ENCODE assay signal across 8 mouse cellular contexts in the genomic region with DNA sequence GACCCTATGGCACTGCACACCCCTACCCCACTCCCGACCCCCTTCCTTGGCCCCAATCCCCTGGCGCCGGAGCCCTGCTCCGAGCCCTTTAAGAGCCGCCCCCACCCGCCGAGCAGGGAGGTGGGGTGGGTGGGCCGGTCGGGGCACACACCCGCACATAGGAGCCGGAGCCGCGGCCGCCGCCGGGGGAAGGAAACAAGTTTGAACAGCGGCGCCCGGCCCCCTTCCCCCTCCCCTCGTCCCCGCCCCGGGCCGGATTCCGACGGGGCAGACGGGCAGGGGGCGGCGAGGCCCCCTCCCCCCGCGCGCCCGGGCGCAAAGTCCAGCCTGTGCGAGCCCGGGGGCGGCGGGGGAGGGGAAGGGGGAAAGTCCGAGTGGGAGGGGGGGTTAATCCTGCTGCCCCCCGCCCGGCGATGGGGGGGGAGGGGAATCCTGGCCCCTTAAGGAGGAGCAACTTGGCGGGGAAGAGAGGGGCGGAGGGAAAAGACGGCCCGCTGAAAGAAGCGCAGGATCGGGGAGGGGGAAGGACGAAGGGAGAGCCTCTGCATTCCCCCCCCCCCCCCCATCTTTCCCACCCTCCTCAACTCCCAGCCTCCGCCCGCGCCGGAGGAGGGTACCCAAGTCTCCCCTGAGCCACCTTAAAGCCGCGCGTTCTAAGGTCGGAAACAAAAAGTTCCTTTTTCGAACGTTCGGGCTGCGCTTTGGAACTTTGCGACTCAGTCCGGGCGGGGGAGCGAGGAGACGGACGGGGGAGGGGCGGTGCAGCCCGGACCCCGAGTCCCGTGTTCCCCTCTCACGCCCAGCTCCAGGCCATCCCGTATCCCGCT. TPM values are rescaled to one million over a fixed set of nuclear protein-coding genes. Genes with fewer than 3 reads are reported as not detected.
A peak's percentile ranks its signal among the peaks of the same experiment; 100 is the strongest.
DNase-seq lines count a peak whose midpoint lies in the region; ATAC-seq and TF ChIP-seq lines count a peak whose summit lies in the region.

No protein-coding gene starts in this region.

- peaks cover 17% of the 10 kb centered on the region for H3K79me2 ChIP-seq in CH12.LX (replicated peaks; ENCODE audit: control insufficient read depth, extremely low read depth, insufficient read depth, poor library complexity, severe bottlenecking)

- dilution Hi-C loops in CH12.LX (cut with MboI; ENCODE audit: extremely low pct_ligation_motif_present, extremely low pct_unique_long_range_greater_than_20kb, low sequenced_read_pairs), result no loop called here

- peaks cover 4% of the 10 kb centered on the region for H3K27me3 ChIP-seq in CH12.LX (replicated peaks)
- H3K27me3 ChIP-seq in forebrain, embryonic 11.5 days (ENCODE audit: control insufficient read depth, insufficient read depth, low read length), result no peaks in the 10 kb centered on the region
- no peaks in the 10 kb centered on the region for H3K27me3 ChIP-seq in lung, embryonic 16.5 days (ENCODE audit: control insufficient read depth, insufficient read depth, low read depth, low read length)

- peaks cover 5 to 31% of the 10 kb centered on the region in 2 experiments; a peak in 3 of 4 replicates for H3K4me1 ChIP-seq in CH12.LX (ENCODE audit: control insufficient read depth in 1 of 2, insufficient read depth in 2 of 2)
- H3K4me1 ChIP-seq in forebrain, embryonic 11.5 days (replicated peaks; ENCODE audit: control insufficient read depth, insufficient read depth, low read length), result peaks cover 34% of the 10 kb centered on the region
- peaks cover 43% of the 10 kb centered on the region for H3K4me1 ChIP-seq in lung, embryonic 16.5 days (replicated peaks; ENCODE audit: control insufficient read depth, insufficient read depth, low read length)

- DNase-seq in CH12.LX (ENCODE audit: extremely low read depth), result peak; percentile 65
- DNase-seq in adrenal gland, postnatal 4 days (ENCODE audit: low spot score in 2 of 2), result peak; percentile 56 to 59
- DNase-seq in forebrain, embryonic 11.5 days (ENCODE audit: low spot score), result peak; percentile 94
- peak; percentile 84 to 85 for DNase-seq in heart, postnatal 10 days
- DNase-seq in kidney, postnatal 36 days, result peak; percentile 88 to 92
- peak; percentile 57 for DNase-seq in ovary, postnatal 10 days (ENCODE audit: low spot score)
- DNase-seq in thymus, postnatal 4 days, result peak; percentile 85

- H3K27ac ChIP-seq in CH12.LX (ENCODE audit: insufficient read depth, low read depth), result peak overlapping the region; percentile 44; the same call in 1 of the 2 replicates
- peak overlapping the region; percentile 93 for H3K27ac ChIP-seq in forebrain, embryonic 11.5 days (ENCODE audit: low read depth, low read length)
- H3K27ac ChIP-seq in lung, embryonic 16.5 days (ENCODE audit: low read length), result peak overlapping the region; percentile 99

- WGBS in forebrain, embryonic 11.5 days, result under 1% methylated on average over 45 of the region's 73 CpGs
- WGBS in lung, embryonic 16.5 days, result 0% methylated on average over 35 of the region's 73 CpGs

- H3K9me3 ChIP-seq in CH12.LX (replicated peaks; ENCODE audit: low read length), result no peaks in the 10 kb centered on the region
- no peaks in the 10 kb centered on the region for H3K9me3 ChIP-seq in forebrain, embryonic 11.5 days (ENCODE audit: control insufficient read depth, low read length)
- no peaks in the 10 kb centered on the region for H3K9me3 ChIP-seq in lung, embryonic 16.5 days (ENCODE audit: control insufficient read depth, low read length)

- no peak for TF ChIP-seq CTCF in CH12.LX (conservative IDR thresholded peaks at IDR 0.05 in 1 of 2, IDR thresholded peaks at IDR 0.05 in 1 of 2; ENCODE audit: low read depth in 2 of 2, low read length in 2 of 2)

- no peak for TF ChIP-seq POLR2A in CH12.LX (IDR thresholded peaks at IDR 0.05; ENCODE audit: low read depth, low read length)

- in situ Hi-C loops in CH12.LX (cut with MboI; ENCODE audit: low pct_ligation_motif_present, low pct_unique_long_range_greater_than_20kb, low sequenced_read_pairs), result no loop called here

- intact Hi-C loops in heart, postnatal 10 days (cut with DNase I), result loop anchor here (2.0 kb wide), 1 partner anchor 17 kb away; a partner anchor contains a TSS

- H3K36me3 ChIP-seq in CH12.LX (replicated peaks in 1 of 2; ENCODE audit: control insufficient read depth in 1 of 2, insufficient read depth in 1 of 2, low read length in 1 of 2), result peaks cover 7 to 24% of the 10 kb centered on the region in 2 experiments
- peaks cover 8% of the 10 kb centered on the region for H3K36me3 ChIP-seq in forebrain, embryonic 11.5 days (ENCODE audit: control insufficient read depth, insufficient read depth, low read length)
- H3K36me3 ChIP-seq in lung, embryonic 16.5 days (ENCODE audit: control insufficient read depth, insufficient read depth, low read length), result peaks cover 13% of the 10 kb centered on the region

- ATAC-seq in forebrain, embryonic 11.5 days (replicated peaks; ENCODE audit: low FRiP score), result peak; percentile 59
- ATAC-seq in lung, embryonic 16.5 days (ENCODE audit: low read depth), result peak; percentile 68

- H3K9ac ChIP-seq in CH12.LX (ENCODE audit: insufficient read depth, low read depth), result peak overlapping the region; percentile 87
- H3K9ac ChIP-seq in forebrain, embryonic 11.5 days (ENCODE audit: low read length), result peak overlapping the region; percentile 91
- H3K9ac ChIP-seq in lung, embryonic 16.5 days (ENCODE audit: low read length), result peak overlapping the region; percentile 97

- H3K4me2 ChIP-seq in CH12.LX (ENCODE audit: insufficient read depth, low read depth, poor library complexity, severe bottlenecking), result peak overlapping the region; percentile 60
- H3K4me2 ChIP-seq in forebrain, embryonic 11.5 days (ENCODE audit: low read depth, low read length, severe bottlenecking), result peak overlapping the region; percentile 76
- peak overlapping the region; percentile 95 for H3K4me2 ChIP-seq in lung, embryonic 16.5 days (ENCODE audit: low read depth, low read length)

- TF ChIP-seq EP300 in CH12.LX (IDR thresholded peaks at IDR 0.05; ENCODE audit: low read length), result no peak

- no peak for TF ChIP-seq RAD21 in CH12.LX (IDR thresholded peaks at IDR 0.05; ENCODE audit: low read depth, low read length)

- peak overlapping the region; percentile 85 to 94 (median 94) for H3K4me3 ChIP-seq in CH12.LX (replicated peaks in 1 of 3; ENCODE audit: low read depth in 2 of 3, low read length in 2 of 3, poor library complexity in 1 of 3)
- peak overlapping the region; percentile 68 for H3K4me3 ChIP-seq in forebrain, embryonic 11.5 days (ENCODE audit: low read depth, low read length)
- peak overlapping the region; percentile 98 for H3K4me3 ChIP-seq in lung, embryonic 16.5 days (ENCODE audit: low read length)

TF ChIP-seq in CH12.LX, 34 proteins besides CTCF, POLR2A, EP300 and RAD21 (continues in another document):
- TF ChIP-seq ZKSCAN1 (IDR thresholded peaks at IDR 0.05; ENCODE audit: borderline replicate concordance, low read depth, low read length), result no peak
- no peak for TF ChIP-seq MAX (IDR thresholded peaks at IDR 0.05; ENCODE audit: low read length)
- no peak for TF ChIP-seq ZNF384 (IDR thresholded peaks at IDR 0.05; ENCODE audit: low read depth, low read length)
- no peak for TF ChIP-seq USF2 (conservative IDR thresholded peaks at IDR 0.05; ENCODE audit: low read depth, low read length)
- no peak for TF ChIP-seq ZMIZ1 (IDR thresholded peaks at IDR 0.05; ENCODE audit: low read depth, low read length)
- TF ChIP-seq ELF1 (IDR thresholded peaks at IDR 0.05; ENCODE audit: low read depth, low read length), result no peak; the same call in 1 of the 2 replicates
- TF ChIP-seq ETS1 (conservative IDR thresholded peaks at IDR 0.05; ENCODE audit: low read depth, low read length), result no peak
- peak; percentile 62 for TF ChIP-seq CHD2 (IDR thresholded peaks at IDR 0.05; ENCODE audit: low read length)

RNA-seq across cellular contexts. Expression of a gene that starts 1.0 kb away (rescaled TPM):
- 13.0 and 13.2 TPM in 2 replicates for total RNA-seq in CH12.LX (2012; rRNA removed)
- 6.1 and 7.1 TPM in 2 replicates for total RNA-seq in CH12.LX (2014; rRNA removed)
- polyA plus RNA-seq in CH12.LX (2012; ENCODE audit: insufficient read length, low read depth), result 15.2 and 15.4 TPM in 2 replicates
- 10 to 100 TPM; 47.5 to 50.4 TPM for total RNA-seq in adrenal gland, postnatal 4 days (2021)
- polyA plus RNA-seq in forebrain, embryonic 11.5 days (2014; fragmentation: Nextera tagmentation; extraction: Ambion mirVana), result 14.6 and 17.5 TPM in 2 replicates
- 10 to 100 TPM; 38.6 to 42.2 TPM for total RNA-seq in heart, postnatal 10 days (2021)
- 10.5 and 13.6 TPM in 2 replicates for polyA plus RNA-seq in lung, embryonic 16.5 days (2015; fragmentation: Nextera tagmentation; extraction: Ambion mirVana)

RNA-seq across cellular contexts. Expression of a gene that starts 11.9 kb away (rescaled TPM):
- total RNA-seq in CH12.LX (2012; rRNA removed) (47.5 and 55.1 TPM in 2 replicates), CH12.LX (2014; rRNA removed) (44.1 and 45.8 TPM in 2 replicates)
- polyA plus RNA-seq in CH12.LX (2012; ENCODE audit: insufficient read length, low read depth), result 72.2 and 76.1 TPM in 2 replicates
- total RNA-seq in adrenal gland, postnatal 4 days (2021), result 10 to 100 TPM; 84.8 to 89.3 TPM
- 14.0 and 16.6 TPM in 2 replicates for polyA plus RNA-seq in forebrain, embryonic 11.5 days (2014; fragmentation: Nextera tagmentation; extraction: Ambion mirVana)
- total RNA-seq in heart, postnatal 10 days (2021), result 10 to 100 TPM; 69.7 to 72.0 TPM
- polyA plus RNA-seq in lung, embryonic 16.5 days (2015; fragmentation: Nextera tagmentation; extraction: Ambion mirVana), result 7.1 and 8.2 TPM in 2 replicates

RNA-seq across cellular contexts. Expression of a gene that starts 18.0 kb away (rescaled TPM):
- total RNA-seq in CH12.LX (2012; rRNA removed), result 17.5 and 21.7 TPM in 2 replicates
- total RNA-seq in CH12.LX (2014; rRNA removed), result 2.2 and 2.5 TPM in 2 replicates
- polyA plus RNA-seq in CH12.LX (2012; ENCODE audit: insufficient read length, low read depth), result 31.2 and 34.5 TPM in 2 replicates
- 100 to 1,000 TPM; 162 to 174 TPM for total RNA-seq in adrenal gland, postnatal 4 days (2021)
- polyA plus RNA-seq in forebrain, embryonic 11.5 days (2014; fragmentation: Nextera tagmentation; extraction: Ambion mirVana), result 40.3 and 44.2 TPM in 2 replicates
- 10 to 100 TPM; 88.4 to 90.5 TPM for total RNA-seq in heart, postnatal 10 days (2021)
- polyA plus RNA-seq in lung, embryonic 16.5 days (2015; fragmentation: Nextera tagmentation; extraction: Ambion mirVana), result 23.5 and 28.9 TPM in 2 replicates

RNA-seq across cellular contexts. Expression of a gene that starts 28.3 kb away (rescaled TPM):
- 6.5 and 7.4 TPM in 2 replicates for total RNA-seq in CH12.LX (2012; rRNA removed)
- 2.0 and 2.2 TPM in 2 replicates for total RNA-seq in CH12.LX (2014; rRNA removed)
- polyA plus RNA-seq in CH12.LX (2012; ENCODE audit: insufficient read length, low read depth), result 6.5 and 7.0 TPM in 2 replicates
- 10 to 100 TPM; 15.9 to 16.3 TPM for total RNA-seq in adrenal gland, postnatal 4 days (2021)
- 3.5 and 3.8 TPM in 2 replicates for polyA plus RNA-seq in forebrain, embryonic 11.5 days (2014; fragmentation: Nextera tagmentation; extraction: Ambion mirVana)
- 10 to 100 TPM in 1 of 2 experiments, 1 to 10 TPM in 1; 8.7 to 11.4 TPM for total RNA-seq in heart, postnatal 10 days (2021)
- polyA plus RNA-seq in lung, embryonic 16.5 days (2015; fragmentation: Nextera tagmentation; extraction: Ambion mirVana), result 2.3 and 2.5 TPM in 2 replicates

RNA-seq across cellular contexts. Expression of a gene that starts 29.1 kb away (rescaled TPM):
- total RNA-seq in CH12.LX (2012; rRNA removed), result 11.7 and 12.1 TPM in 2 replicates
- total RNA-seq in CH12.LX (2014; rRNA removed), result 10.7 and 13.9 TPM in 2 replicates
- 10.2 and 10.6 TPM in 2 replicates for polyA plus RNA-seq in CH12.LX (2012; ENCODE audit: insufficient read length, low read depth)
- 10 to 100 TPM; 15.6 to 16.4 TPM for total RNA-seq in adrenal gland, postnatal 4 days (2021)
- polyA plus RNA-seq in forebrain, embryonic 11.5 days (2014; fragmentation: Nextera tagmentation; extraction: Ambion mirVana), result 11.2 TPM in 2 replicates
- 10 to 100 TPM; 14.2 TPM for total RNA-seq in heart, postnatal 10 days (2021)
- 9.0 and 9.5 TPM in 2 replicates for polyA plus RNA-seq in lung, embryonic 16.5 days (2015; fragmentation: Nextera tagmentation; extraction: Ambion mirVana)

Comparison
In these comparisons a context has a peak if more than half of its experiments do, and no peak if none do; other contexts are left out.
1. Peak in every context shown above with its lines: DNase-seq, ATAC-seq, H3K4me3 ChIP-seq and H3K27ac ChIP-seq.
2. H3K27ac ChIP-seq: peak in every context shown above with its lines; median percentile 99 in lung, embryonic 16.5 days; 93 in forebrain, embryonic 11.5 days; 44 in CH12.LX.